Mouse (Mus musculus): ENCODE results near the gene Inpp5f. TPM values are rescaled to one million over a fixed set of nuclear protein-coding genes. Genes with fewer than 3 reads are reported as not detected.

The Inpp5f gene
- polyA plus RNA-seq, 1 experiment from 2014 or later: 7.2 TPM

DNA sequence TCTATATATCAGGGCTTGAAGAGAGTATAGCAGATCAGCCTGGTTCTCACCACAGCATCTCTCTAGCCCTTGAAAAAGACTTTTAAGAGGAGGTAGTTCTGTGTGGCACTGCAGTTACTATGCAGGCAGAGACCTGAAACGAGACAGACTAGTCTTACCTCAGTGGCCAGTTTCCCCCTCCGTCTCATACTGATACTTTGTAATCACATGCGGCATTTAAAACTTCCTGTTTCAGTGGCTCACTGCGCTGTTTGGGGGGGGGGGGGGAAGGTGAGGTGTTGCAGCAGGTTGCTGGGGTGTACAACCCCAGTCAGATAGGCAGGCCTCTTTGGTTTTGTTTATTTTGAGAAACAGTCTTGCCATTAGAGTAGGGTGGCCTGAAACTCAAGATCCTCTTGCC, 22.0 kb downstream of the Inpp5f start:
- no peaks in the 10 kb centered on the region for H3K36me3 ChIP-seq (replicated peaks; ENCODE audit: insufficient read depth, low read length)
- no peak for TF ChIP-seq CTCF (IDR thresholded peaks at IDR 0.05; ENCODE audit: low read depth)
- TF ChIP-seq EP300 (IDR thresholded peaks at IDR 0.05; ENCODE audit: low read depth): no peak
- no peak for DNase-seq
- no peak for ATAC-seq
- WGBS (ENCODE audit: insufficient replicate concordance): 39% methylated on average over 4 of the region's 4 CpGs
- no peaks in the 10 kb centered on the region for H3K27me3 ChIP-seq (ENCODE audit: insufficient read depth, low read length)
- H3K4me1 ChIP-seq (ENCODE audit: insufficient read depth): peaks cover 2% of the 10 kb centered on the region; the same call in 1 of the 2 replicates
- H3K4me2 ChIP-seq (ENCODE audit: low read depth, low read length): no peak overlapping the region
- H3K9me3 ChIP-seq (ENCODE audit: low read length): no peaks in the 10 kb centered on the region
- no peak overlapping the region for H3K9ac ChIP-seq (replicated peaks)
- no peak overlapping the region for H3K4me3 ChIP-seq (ENCODE audit: low read depth, low read length)
- no peak overlapping the region for H3K27ac ChIP-seq (ENCODE audit: low read depth)

DNA sequence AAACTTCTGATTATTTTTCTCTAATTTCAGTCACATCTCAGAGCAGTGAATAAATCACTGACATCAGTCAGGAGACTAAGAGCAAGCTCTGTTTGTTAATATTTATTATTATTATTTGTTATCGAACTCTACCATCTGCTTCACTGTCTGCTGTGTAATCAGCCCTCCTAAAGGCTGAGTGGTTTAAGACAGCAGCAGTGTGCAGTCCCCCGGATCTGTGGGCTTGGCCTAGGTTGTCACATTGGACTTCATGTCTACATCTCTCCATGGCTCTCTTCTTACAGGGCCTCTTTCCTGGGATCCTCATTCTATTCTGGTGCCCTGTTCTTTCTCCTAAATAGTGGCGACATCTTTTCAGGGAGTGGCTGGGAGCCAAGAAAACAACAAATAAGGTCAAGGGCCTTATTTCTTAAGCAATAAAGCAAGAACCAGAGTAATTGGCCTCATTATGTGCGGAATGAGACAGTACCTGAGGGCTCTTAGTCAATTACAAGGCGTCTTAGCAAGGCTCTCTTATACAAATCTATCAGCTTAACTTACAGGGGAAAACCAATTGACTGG, 28.9 kb downstream of the Inpp5f start:
- Histone ChIP-seq H3K36me3 (replicated peaks; ENCODE audit: insufficient read depth, low read length) (no peaks in the 10 kb centered on the region), H3K4me3 (ENCODE audit: low read depth, low read length) (no peak overlapping the region), H3K27me3 (ENCODE audit: insufficient read depth, low read length) (no peaks in the 10 kb centered on the region), H3K9me3 (ENCODE audit: low read length) (no peaks in the 10 kb centered on the region), H3K27ac (ENCODE audit: low read depth) (no peak overlapping the region), H3K4me1 (ENCODE audit: insufficient read depth) (no peaks in the 10 kb centered on the region), H3K4me2 (ENCODE audit: low read depth, low read length) (no peak overlapping the region), H3K9ac (replicated peaks) (no peak overlapping the region)
- no peak for ATAC-seq
- no peak for TF ChIP-seq EP300 (IDR thresholded peaks at IDR 0.05; ENCODE audit: low read depth)
- TF ChIP-seq CTCF (IDR thresholded peaks at IDR 0.05; ENCODE audit: low read depth): no peak
- DNase-seq: no peak
- 80% methylated on average over 5 of the region's 5 CpGs for WGBS (ENCODE audit: insufficient replicate concordance)

DNA sequence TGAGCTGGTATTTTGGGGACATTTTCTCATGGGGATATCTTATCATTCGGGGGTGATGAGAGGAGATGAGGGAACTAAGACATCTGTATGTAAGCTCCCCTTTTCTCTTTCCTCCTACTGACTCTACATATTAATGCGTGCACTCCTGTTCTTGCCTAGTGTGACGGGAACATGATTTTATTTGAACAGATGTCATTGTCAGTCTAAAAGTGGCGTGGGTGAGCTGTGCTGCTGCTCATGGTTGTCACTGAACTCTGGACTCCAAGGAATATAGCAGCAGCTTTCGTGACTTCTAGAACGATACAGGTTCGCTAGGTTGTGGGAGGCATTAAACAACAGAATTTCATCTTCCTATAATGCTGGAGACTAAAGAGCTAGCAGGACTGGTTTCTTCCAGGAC, 30.4 kb downstream of the Inpp5f start:
- H3K4me2 ChIP-seq (ENCODE audit: low read depth, low read length): no peak overlapping the region
- ATAC-seq (no peak), DNase-seq (no peak)
- no peak overlapping the region for H3K27ac ChIP-seq (ENCODE audit: low read depth)
- WGBS (ENCODE audit: insufficient replicate concordance): 80% methylated on average over 7 of the region's 7 CpGs
- no peaks in the 10 kb centered on the region for H3K4me1 ChIP-seq (ENCODE audit: insufficient read depth)
- no peak overlapping the region for H3K9ac ChIP-seq (replicated peaks)
- TF ChIP-seq CTCF (IDR thresholded peaks at IDR 0.05; ENCODE audit: low read depth) (no peak), EP300 (IDR thresholded peaks at IDR 0.05; ENCODE audit: low read depth) (no peak)
- H3K36me3 ChIP-seq (replicated peaks; ENCODE audit: insufficient read depth, low read length): no peaks in the 10 kb centered on the region
- no peak overlapping the region for H3K4me3 ChIP-seq (ENCODE audit: low read depth, low read length)
- no peaks in the 10 kb centered on the region for H3K9me3 ChIP-seq (ENCODE audit: low read length)
- no peaks in the 10 kb centered on the region for H3K27me3 ChIP-seq (ENCODE audit: insufficient read depth, low read length)

DNA sequence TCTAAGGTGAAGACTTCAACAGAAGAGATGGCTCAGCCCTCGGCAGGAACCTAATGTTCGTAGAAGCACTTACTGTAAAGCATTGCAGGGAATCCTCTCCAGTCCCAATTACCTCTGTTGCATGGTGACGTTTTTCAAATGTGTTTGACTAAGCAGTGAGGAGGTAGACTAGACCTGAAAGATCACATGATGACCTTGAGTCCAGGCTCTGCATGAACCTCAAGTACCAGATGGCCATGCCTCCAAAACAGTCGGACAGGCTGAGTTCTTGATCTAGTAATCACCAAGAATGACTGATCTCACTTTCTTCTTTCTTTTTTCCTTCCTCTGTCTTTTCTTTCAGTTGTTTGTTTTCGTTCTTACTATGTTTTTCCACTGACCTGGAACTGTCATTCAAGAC, 31.3 kb downstream of the Inpp5f start:
- H3K27me3 ChIP-seq (ENCODE audit: insufficient read depth, low read length): no peaks in the 10 kb centered on the region
- H3K9ac ChIP-seq (replicated peaks): no peak overlapping the region
- H3K36me3 ChIP-seq (replicated peaks; ENCODE audit: insufficient read depth, low read length): no peaks in the 10 kb centered on the region
- DNase-seq: no peak
- no peak for ATAC-seq
- no peak overlapping the region for H3K27ac ChIP-seq (ENCODE audit: low read depth)
- WGBS (ENCODE audit: insufficient replicate concordance): 77% methylated on average over 5 of the region's 5 CpGs
- no peak for TF ChIP-seq CTCF (IDR thresholded peaks at IDR 0.05; ENCODE audit: low read depth)
- TF ChIP-seq EP300 (IDR thresholded peaks at IDR 0.05; ENCODE audit: low read depth): no peak
- no peak overlapping the region for H3K4me2 ChIP-seq (ENCODE audit: low read depth, low read length)
- no peak overlapping the region for H3K4me3 ChIP-seq (ENCODE audit: low read depth, low read length)
- H3K9me3 ChIP-seq (ENCODE audit: low read length): no peaks in the 10 kb centered on the region
- no peaks in the 10 kb centered on the region for H3K4me1 ChIP-seq (ENCODE audit: insufficient read depth)

DNA sequence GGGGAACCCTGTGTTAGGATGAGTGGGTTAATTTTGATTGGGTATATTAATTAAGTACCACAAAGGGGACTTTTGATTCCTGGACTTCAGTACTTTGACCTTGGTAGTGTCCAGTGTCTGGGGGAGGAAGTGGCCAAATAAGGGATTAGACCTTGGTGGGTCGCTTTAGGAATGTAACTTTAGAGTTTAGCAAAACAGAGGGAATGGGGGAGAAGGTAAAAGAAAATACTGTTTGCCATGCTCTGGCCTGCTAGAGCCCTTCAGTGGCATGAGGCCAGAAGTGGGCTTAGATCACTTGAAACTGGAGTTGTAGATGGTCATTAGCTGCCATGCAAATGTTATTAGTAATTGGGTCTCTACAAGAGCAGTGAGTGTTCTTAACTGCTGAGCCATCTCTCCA, 45.8 kb downstream of the Inpp5f start:
- DNase-seq: no peak
- 79% methylated on average over 1 of the region's 1 CpGs for WGBS (ENCODE audit: insufficient replicate concordance)
- TF ChIP-seq EP300 (IDR thresholded peaks at IDR 0.05; ENCODE audit: low read depth) (no peak), CTCF (IDR thresholded peaks at IDR 0.05; ENCODE audit: low read depth) (no peak)

DNA sequence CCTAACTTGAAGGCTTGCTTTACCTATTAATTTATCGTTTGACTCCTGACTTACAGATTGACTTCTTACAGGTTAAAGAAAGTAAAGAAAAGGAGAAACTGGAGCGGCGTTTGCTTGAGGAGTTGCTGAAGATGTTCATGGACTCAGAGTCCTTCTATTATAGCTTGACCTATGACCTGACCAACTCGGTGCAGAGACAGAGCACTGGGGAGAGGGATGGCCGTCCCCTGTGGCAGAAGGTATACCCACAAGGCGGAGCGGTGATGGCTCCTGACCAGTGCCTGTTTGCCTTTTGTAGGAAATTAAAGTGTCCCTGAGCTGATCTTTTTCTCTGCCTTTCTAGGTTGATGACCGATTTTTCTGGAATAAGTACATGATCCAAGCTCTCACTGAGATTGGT, 52.8 kb downstream of the Inpp5f start:
- no peak overlapping the region for H3K27ac ChIP-seq (ENCODE audit: low read depth)
- peaks cover 2% of the 10 kb centered on the region; the same call in 1 of the 2 replicates for H3K9me3 ChIP-seq (ENCODE audit: low read length)
- no peak overlapping the region for H3K4me3 ChIP-seq (ENCODE audit: low read depth, low read length)
- H3K4me2 ChIP-seq (ENCODE audit: low read depth, low read length): no peak overlapping the region
- H3K4me1 ChIP-seq (ENCODE audit: insufficient read depth): no peaks in the 10 kb centered on the region
- peaks cover 16% of the 10 kb centered on the region; the same call in 1 of the 2 replicates for H3K36me3 ChIP-seq (replicated peaks; ENCODE audit: insufficient read depth, low read length)
- 86% methylated on average over 8 of the region's 8 CpGs for WGBS (ENCODE audit: insufficient replicate concordance)
- H3K27me3 ChIP-seq (ENCODE audit: insufficient read depth, low read length): no peaks in the 10 kb centered on the region
- ATAC-seq: no peak
- TF ChIP-seq EP300 (IDR thresholded peaks at IDR 0.05; ENCODE audit: low read depth) (no peak), CTCF (IDR thresholded peaks at IDR 0.05; ENCODE audit: low read depth) (no peak)
- H3K9ac ChIP-seq (replicated peaks): no peak overlapping the region
- no peak for DNase-seq

More for the DNA sequence above, 45.8 kb downstream of the Inpp5f start:
- no peaks in the 10 kb centered on the region for H3K27me3 ChIP-seq (ENCODE audit: insufficient read depth, low read length)
- no peak overlapping the region for H3K4me3 ChIP-seq (ENCODE audit: low read depth, low read length)
- 0 out of 2 replicates have a peak, but pooled peaks cover 2% of the 10 kb centered on the region for H3K36me3 ChIP-seq (replicated peaks; ENCODE audit: insufficient read depth, low read length)
- no peak overlapping the region for H3K4me2 ChIP-seq (ENCODE audit: low read depth, low read length)
- no peaks in the 10 kb centered on the region for H3K9me3 ChIP-seq (ENCODE audit: low read length)
- H3K4me1 ChIP-seq (ENCODE audit: insufficient read depth): peaks cover 5% of the 10 kb centered on the region; the same call in 1 of the 2 replicates
- H3K27ac ChIP-seq (ENCODE audit: low read depth): no peak overlapping the region
- no peak for ATAC-seq
- no peak overlapping the region for H3K9ac ChIP-seq (replicated peaks)

Measured in liver, postnatal 0 days (tissue).